Mouse (Mus musculus): Measurements from ENCODE around the gene Gadl1.

DNA sequence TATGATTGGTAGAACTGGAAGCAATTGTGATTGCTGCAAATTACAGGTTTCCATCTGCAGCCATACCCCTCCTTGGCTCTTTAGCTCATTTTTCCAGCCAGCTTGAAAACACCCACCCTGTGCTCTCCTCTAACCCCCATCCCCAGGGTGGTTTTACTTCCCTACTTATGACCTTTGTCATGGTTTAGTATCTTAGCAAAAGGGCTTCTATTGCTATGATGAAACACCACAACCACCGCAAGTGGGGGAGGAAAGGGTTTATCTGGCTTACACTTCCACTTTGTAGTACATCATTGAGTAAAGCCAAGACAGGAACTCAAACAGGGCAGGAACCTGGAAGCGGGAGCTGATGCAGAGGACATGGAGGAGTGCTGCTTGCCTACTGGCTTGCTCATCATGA, 168.2 kb downstream of the Gadl1 start:
- TF ChIP-seq CTCF (IDR thresholded peaks at IDR 0.05; ENCODE audit: low read depth) (no peak), EP300 (IDR thresholded peaks at IDR 0.05; ENCODE audit: low read depth) (no peak)

Measured in heart, postnatal 0 days (tissue).